Mouse (Mus musculus) intestine, postnatal 0 days (tissue): ENCODE measurements around the gene Sapcd2. TPM values are rescaled to one million over a fixed set of nuclear protein-coding genes. Genes with fewer than 3 reads are reported as not detected.

ENCODE experiments used
- ATAC-seq: fragments of 200-750 bp; cut with Nextera tagmentation; 2 replicates; pipeline ENCODE4 v1.8.0; 2017; ENCODE audit warnings: mild to moderate bottlenecking, moderate TSS enrichment, moderate library complexity
- H3K27ac ChIP-seq: fragments of 300-500 bp; sonication (generic); 2 replicates; pipeline ENCODE4 v1.5.1; 2014; ENCODE audit warnings: mild to moderate bottlenecking, low read depth, low read length, moderate library complexity
- H3K27me3 ChIP-seq: fragments of 300-500 bp; sonication (generic); replicated peaks from 2 replicates; pipeline ENCODE4 v1.6.1; 2014; ENCODE audit warnings: low read length, mixed read lengths; ENCODE audit not compliant: control insufficient read depth, insufficient read depth
- H3K36me3 ChIP-seq: fragments of 300-500 bp; sonication (generic); 2 replicates; pipeline ENCODE4 v1.6.1; 2014; ENCODE audit warnings: mild to moderate bottlenecking, moderate library complexity; ENCODE audit not compliant: control insufficient read depth, insufficient read depth
- H3K4me1 ChIP-seq: fragments of 300-500 bp; sonication (generic); replicated peaks from 2 replicates; pipeline ENCODE4 v1.6.1; 2014; ENCODE audit warnings: antibody characterized with exemption, low read length, mixed read lengths; ENCODE audit not compliant: control insufficient read depth, insufficient read depth
- H3K4me2 ChIP-seq: fragments of 300-500 bp; sonication (generic); replicated peaks from 2 replicates; pipeline ENCODE4 v1.6.1; 2014; ENCODE audit warnings: low read depth, mild to moderate bottlenecking, moderate library complexity
- H3K4me3 ChIP-seq: fragments of 300-500 bp; sonication (generic); 2 replicates; pipeline ENCODE4 v1.5.1; 2014; ENCODE audit warnings: low read depth, low read length
- H3K9ac ChIP-seq: fragments of 300-500 bp; sonication (generic); 2 replicates; pipeline ENCODE4 v1.6.1; 2014; ENCODE audit warnings: mild to moderate bottlenecking, low read depth, low read length
- H3K9me3 ChIP-seq: fragments of 300-500 bp; sonication (generic); 2 replicates; pipeline ENCODE4 v1.6.1; 2016; ENCODE audit warnings: mixed run types; ENCODE audit not compliant: control insufficient read depth
- CTCF ChIP-seq: sonication (generic); IDR thresholded peaks from 2 replicates; pipeline ENCODE4 v1.5.1; 2016; ENCODE audit warnings: low read depth, mild to moderate bottlenecking, control low read depth, antibody characterized with exemption, moderate library complexity
- WGBS: fragments of 180-500 bp; shearing (Covaris S2); extraction: QIAGEN DNeasy Blood & Tissue Kit; methylation state at CpG from one replicate; pipeline ENCODE4 v1.1.7; 2014; 5-methylcytosine and 5-hydroxymethylcytosine counted together
- polyA plus RNA-seq: library from polyadenylated mRNA; unstranded; fragments of >200 nt; fragmentation: Nextera tagmentation; extraction: Ambion mirVana; gene quantifications from 2 replicates; pipeline ENCODE4 v1.2.1, GENCODE M21; 2015

Sapcd2 gene
- polyA plus RNA-seq: 112 and 129 TPM in 2 replicates

DNA sequence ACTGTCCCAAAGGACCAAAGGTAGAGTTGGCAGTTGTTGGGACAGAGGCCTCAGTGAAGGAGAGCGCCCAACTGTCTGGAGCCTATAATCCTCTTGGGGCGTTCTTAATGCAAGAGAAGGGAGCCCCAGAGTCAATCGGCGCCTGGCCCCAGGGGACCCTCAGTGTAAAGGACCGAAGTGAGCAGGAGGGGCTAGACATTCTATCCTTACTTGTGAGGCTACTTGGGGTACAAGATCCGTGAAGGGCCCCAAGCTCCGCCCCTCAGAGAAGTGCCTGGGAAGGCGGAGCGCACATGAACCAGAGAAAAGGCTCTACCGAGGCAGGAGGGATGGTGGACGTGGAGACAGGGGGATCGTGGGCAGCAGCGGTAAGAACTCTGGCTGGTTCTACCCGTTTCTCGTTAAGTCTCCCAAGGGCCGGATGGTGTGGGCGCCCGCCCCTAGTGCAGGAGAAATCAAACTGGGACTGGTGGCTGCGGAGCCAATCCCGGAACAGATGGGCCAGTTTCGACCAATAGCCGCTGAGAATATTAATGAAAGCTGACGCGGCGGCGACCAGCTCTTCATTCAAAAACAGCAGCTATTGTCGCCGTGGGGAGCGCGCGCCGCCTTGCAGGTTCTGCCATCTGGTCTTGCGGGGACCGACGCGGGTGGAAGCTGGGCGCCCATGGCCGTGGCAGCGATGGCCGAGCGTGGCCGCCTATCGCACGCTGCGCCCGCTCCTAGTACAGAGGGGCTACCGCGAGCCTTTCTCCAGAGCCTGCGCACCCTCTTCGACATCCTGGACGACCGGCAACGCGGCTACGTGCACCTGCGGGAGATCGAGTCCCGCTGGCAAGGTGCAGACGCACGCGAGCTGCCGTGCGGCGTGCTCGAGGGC is at the start of gene Sapcd2:
Gene Sapcd2 (plus strand): TSS at position 558 of the 880 bp plus-strand sequence.
- under 1% methylated on average over 65 of the region's 65 CpGs for WGBS
- H3K27ac ChIP-seq: peak within 1 kb of the TSS; percentile 43
- H3K4me3 ChIP-seq: peak within 1 kb of the TSS; percentile 69
- ATAC-seq: peak; percentile 74
- H3K36me3 ChIP-seq: peaks cover 21% of the 10 kb centered on the region
- no peaks in the 10 kb centered on the region for H3K9me3 ChIP-seq
- H3K9ac ChIP-seq: peak within 1 kb of the TSS; percentile 62
- H3K27me3 ChIP-seq: no peaks in the 10 kb centered on the region
- 0 out of 2 replicates have a peak, but pooled peaks have one; percentile 10 for TF ChIP-seq CTCF
- peak within 1 kb of the TSS; percentile 96 for H3K4me2 ChIP-seq
- peaks cover 11% of the 10 kb centered on the region; the same call in 1 of the 2 replicates for H3K4me1 ChIP-seq

DNA sequence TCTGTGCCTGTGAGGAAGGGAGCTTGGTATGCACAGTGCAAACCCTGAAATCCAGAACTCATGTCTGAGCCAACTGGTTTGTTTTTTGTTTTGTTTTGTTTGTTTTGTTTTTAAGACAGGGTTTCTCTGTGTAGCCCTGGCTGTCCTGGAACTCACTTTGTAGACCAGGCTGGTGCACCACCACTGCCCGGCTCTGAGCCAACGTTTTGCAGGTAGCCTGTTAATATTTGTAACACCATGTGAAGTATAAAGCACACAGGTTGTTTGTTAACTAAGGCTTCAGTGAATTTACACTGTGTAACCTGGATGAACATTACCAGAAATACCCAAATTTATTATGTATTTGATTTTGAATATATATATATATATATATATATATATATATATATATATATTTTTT is 46.1 kb upstream of the Sapcd2 start:
- no peak for TF ChIP-seq CTCF
- WGBS: 73% methylated on average over 2 of the region's 2 CpGs
- ATAC-seq: no peak

DNA sequence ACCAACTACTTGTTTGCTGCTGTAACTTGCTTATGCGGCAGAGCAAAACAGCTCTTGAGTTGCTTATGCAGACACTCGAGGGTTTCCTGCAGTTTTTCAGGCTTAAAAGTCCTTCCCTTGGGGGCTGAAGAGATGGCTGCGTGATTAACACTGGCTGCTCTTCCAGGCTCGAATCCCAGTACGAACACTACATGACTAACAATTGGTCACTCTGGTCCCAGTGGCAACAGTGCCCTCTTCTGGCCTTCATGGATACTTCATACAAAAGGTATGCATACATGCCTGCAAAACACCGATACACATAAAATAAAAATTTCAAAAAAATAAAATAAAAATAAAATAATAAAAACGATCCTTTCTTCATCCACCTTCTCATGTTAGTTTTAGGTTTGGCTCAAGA is 43.7 kb upstream of the Sapcd2 start:
- H3K4me3 ChIP-seq: no peak overlapping the region
- H3K27me3 ChIP-seq: no peaks in the 10 kb centered on the region
- peaks cover under 1% of the 10 kb centered on the region; the same call in 1 of the 2 replicates for H3K4me1 ChIP-seq
- no peak overlapping the region for H3K9ac ChIP-seq
- 41% methylated on average over 7 of the region's 7 CpGs for WGBS
- H3K4me2 ChIP-seq: no peak overlapping the region
- no peaks in the 10 kb centered on the region for H3K36me3 ChIP-seq
- no peaks in the 10 kb centered on the region for H3K9me3 ChIP-seq
- TF ChIP-seq CTCF: peak; percentile 76
- no peak overlapping the region for H3K27ac ChIP-seq
- ATAC-seq: no peak

More for the DNA sequence above, 46.1 kb upstream of the Sapcd2 start:
- H3K4me1 ChIP-seq: no peaks in the 10 kb centered on the region
- H3K27me3 ChIP-seq: 0 out of 2 replicates have a peak, but pooled peaks cover 5% of the 10 kb centered on the region
- H3K4me2 ChIP-seq: no peak overlapping the region
- H3K36me3 ChIP-seq: no peaks in the 10 kb centered on the region
- H3K4me3 ChIP-seq: no peak overlapping the region
- no peak overlapping the region for H3K27ac ChIP-seq
- no peaks in the 10 kb centered on the region for H3K9me3 ChIP-seq
- H3K9ac ChIP-seq: no peak overlapping the region

DNA sequence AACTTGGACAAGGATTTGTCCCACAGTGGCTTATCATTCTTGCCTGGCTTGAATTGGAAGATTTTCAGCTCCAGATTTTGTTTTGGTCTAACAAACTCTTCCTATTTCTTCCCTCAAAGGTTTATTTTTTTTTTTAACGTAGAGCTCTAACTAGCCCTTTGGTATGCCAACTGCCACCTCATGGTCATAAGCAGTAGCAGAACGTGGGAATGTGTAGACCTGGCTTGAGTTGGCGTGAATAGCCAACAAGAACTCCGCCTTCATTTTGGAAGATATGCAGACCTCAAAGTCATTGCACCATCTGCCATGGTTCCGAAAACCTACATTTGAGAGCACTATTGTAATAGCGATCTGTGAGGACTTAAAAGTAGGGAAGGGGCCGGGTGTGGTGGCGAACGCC is 40.7 kb upstream of the Sapcd2 start:
- peak; percentile 37 for TF ChIP-seq CTCF
- peaks cover 14% of the 10 kb centered on the region for H3K36me3 ChIP-seq
- peak overlapping the region; percentile 87 for H3K4me3 ChIP-seq
- H3K27me3 ChIP-seq: no peaks in the 10 kb centered on the region
- peaks cover 3% of the 10 kb centered on the region; the same call in 1 of the 2 replicates for H3K4me1 ChIP-seq
- WGBS: 50% methylated on average over 9 of the region's 9 CpGs
- no peaks in the 10 kb centered on the region for H3K9me3 ChIP-seq
- no peak overlapping the region for H3K27ac ChIP-seq
- H3K4me2 ChIP-seq: peak overlapping the region; percentile 85
- ATAC-seq: no peak
- H3K9ac ChIP-seq: no peak overlapping the region

DNA sequence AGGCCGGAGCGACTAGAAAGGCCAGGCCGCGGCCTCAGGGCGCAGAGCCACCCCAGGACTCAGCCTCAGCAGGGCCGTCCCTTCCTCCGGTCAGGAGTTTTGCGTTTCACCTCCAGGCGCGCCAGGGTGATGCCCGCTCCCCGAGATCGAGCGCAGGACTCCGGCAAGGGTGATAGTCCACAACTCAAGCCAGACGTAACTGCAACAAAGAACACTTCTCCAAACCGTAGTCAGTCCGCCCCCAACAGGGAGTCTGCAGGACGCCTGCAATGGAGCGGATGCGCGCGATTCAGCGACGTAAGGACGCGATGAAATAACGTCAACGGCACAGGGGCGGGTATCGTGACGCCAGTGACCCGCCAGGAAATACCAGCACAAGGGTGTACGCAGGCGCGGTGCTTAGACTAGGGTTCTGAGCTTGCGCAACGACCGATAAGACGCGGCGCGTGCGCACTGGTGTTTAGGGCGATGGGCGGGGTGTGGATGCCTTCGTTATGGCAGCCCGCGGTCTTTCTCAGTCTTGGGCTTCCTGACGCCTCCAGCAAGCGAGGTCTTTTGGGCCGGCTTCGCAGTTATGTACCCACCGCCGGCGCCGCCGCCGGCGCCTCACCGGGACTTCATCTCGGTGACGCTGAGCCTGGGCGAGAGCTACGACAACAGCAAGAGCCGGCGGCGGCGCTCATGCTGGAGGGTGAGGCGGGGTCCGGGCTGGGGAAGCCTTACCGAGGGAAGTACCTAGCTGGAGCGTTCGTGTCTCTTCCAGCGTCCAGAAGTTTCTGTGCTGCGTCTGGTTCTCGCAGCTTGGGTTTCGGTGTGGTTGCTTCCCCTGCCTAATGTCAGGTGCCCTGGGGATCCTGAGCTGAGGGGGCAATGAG is 39.6 kb upstream of the Sapcd2 start, which contains the start of gene Man1b1:
Gene Man1b1 (plus strand): TSS at position 53 of the 875 bp plus-strand sequence.
- under 1% methylated on average over 78 of the region's 78 CpGs for WGBS
- TF ChIP-seq CTCF: peak; percentile 68
- Histone ChIP-seq H3K4me1 (peaks cover 3% of the 10 kb centered on the region; the same call in 1 of the 2 replicates), H3K27ac (peak within 1 kb of the TSS; percentile 78), H3K36me3 (peaks cover 25% of the 10 kb centered on the region), H3K9ac (peak within 1 kb of the TSS; percentile 72), H3K9me3 (no peaks in the 10 kb centered on the region), H3K4me2 (peak within 1 kb of the TSS; percentile 85), H3K27me3 (no peaks in the 10 kb centered on the region), H3K4me3 (peak within 1 kb of the TSS; percentile 87)
- ATAC-seq: peak; percentile 95

DNA sequence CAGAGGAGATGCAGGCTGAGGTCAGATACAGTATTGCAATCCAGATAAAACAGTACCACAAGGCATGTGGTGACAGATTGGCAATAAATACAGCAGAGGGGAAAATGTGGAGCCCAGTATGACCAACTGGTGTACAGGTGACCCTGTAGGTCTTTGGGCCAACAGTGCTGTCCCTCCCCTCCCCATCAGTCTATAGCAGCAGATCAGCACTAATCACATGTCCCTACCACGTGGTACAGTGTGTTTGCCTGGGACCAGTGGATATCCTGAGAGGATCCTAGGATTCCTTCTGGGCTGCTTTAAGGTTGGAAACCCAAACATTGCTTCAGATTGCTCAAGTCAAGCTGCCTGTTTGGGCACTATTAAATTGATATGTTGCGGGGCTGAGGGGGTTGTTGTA is 38.6 kb upstream of the Sapcd2 start:
- no peak for ATAC-seq
- H3K4me1 ChIP-seq: peaks cover 3% of the 10 kb centered on the region; the same call in 1 of the 2 replicates
- TF ChIP-seq CTCF: no peak
- H3K36me3 ChIP-seq: peaks cover 34% of the 10 kb centered on the region
- H3K4me2 ChIP-seq: peak overlapping the region; percentile 85
- H3K9ac ChIP-seq: peak overlapping the region; percentile 72; the same call in 1 of the 2 replicates
- peak overlapping the region; percentile 87 for H3K4me3 ChIP-seq
- 75% methylated on average over 2 of the region's 2 CpGs for WGBS
- H3K27me3 ChIP-seq: no peaks in the 10 kb centered on the region
- no peak overlapping the region for H3K27ac ChIP-seq
- H3K9me3 ChIP-seq: no peaks in the 10 kb centered on the region
